Mouse (Mus musculus): ENCODE measurements around the gene Cst7. TPM values are rescaled to one million over a fixed set of nuclear protein-coding genes. Genes with fewer than 3 reads are reported as not detected.

Cst7 gene
- polyA plus RNA-seq, 1 experiment from 2014 or later = 0.21 TPM

Other genes starting within 250 kb of the Cst7 start
- 2.1 and 4.2 TPM in 2 replicates for gene Gm10130, start 246.7 kb upstream of the Cst7 start, polyA plus RNA-seq (2015; fragmentation: Nextera tagmentation; extraction: Ambion mirVana)
- 8.7 and 9.1 TPM in 2 replicates for gene 3300002I08Rik, start 207.7 kb upstream of the Cst7 start, polyA plus RNA-seq (2015; fragmentation: Nextera tagmentation; extraction: Ambion mirVana)
- gene Zfp442, start 118.9 kb upstream of the Cst7 start, polyA plus RNA-seq (2015; fragmentation: Nextera tagmentation; extraction: Ambion mirVana) = 10.3 and 11.1 TPM in 2 replicates
- 0.09 and 0.34 TPM in 2 replicates for gene Zfp345, start 85.3 kb upstream of the Cst7 start, polyA plus RNA-seq (2015; fragmentation: Nextera tagmentation; extraction: Ambion mirVana)
- 46.0 and 47.6 TPM in 2 replicates for gene Apmap, start 38.2 kb downstream of the Cst7 start, polyA plus RNA-seq (2015; fragmentation: Nextera tagmentation; extraction: Ambion mirVana)
- gene Acss1, start 98.1 kb downstream of the Cst7 start, polyA plus RNA-seq (2015; fragmentation: Nextera tagmentation; extraction: Ambion mirVana) = 9.5 and 9.9 TPM in 2 replicates
- not detected in 2 replicates for gene Vsx1, start 118.9 kb downstream of the Cst7 start, polyA plus RNA-seq (2015; fragmentation: Nextera tagmentation; extraction: Ambion mirVana)
- gene Entpd6, start 178.6 kb downstream of the Cst7 start, polyA plus RNA-seq (2015; fragmentation: Nextera tagmentation; extraction: Ambion mirVana) = 27.8 and 31.7 TPM in 2 replicates
- gene Pygb, start 216.3 kb downstream of the Cst7 start, polyA plus RNA-seq (2015; fragmentation: Nextera tagmentation; extraction: Ambion mirVana) = 77.3 and 88.3 TPM in 2 replicates